In the genomic region with DNA sequence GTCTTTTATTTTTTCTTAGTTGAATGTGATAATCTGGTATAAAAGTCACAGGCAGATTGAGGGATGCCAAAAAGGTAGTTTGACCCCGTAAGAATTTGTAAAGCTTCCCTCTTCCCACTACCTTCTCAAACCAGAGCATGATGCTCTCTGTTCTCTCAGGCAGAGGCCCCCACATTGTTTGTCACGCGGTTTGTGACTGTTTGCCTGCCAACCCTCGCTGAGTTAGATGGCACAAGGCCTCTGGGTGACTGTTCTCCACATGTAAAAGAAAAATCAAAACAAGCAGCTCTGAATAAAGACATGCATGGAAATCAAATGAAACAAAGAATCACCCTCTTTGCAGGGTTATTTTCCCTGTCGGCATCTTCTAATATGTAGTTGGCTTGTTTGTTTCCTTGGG, we compare ENCODE assay signal across 13 mouse cellular contexts.
DNase-seq lines count a peak whose midpoint lies in the region.
"Had no signal": no experiment of that assay in that cellular context is flagged by ENCODE, and none has a peak within 500 bp of the region (broad histone marks: within the 10 kb centered on the region; RNA-seq: fewer than 3 reads in every experiment).

No protein-coding gene starts in this region.

- peak; percentile 59 to 73 for DNase-seq in layer of hippocampus, adult 18-20 months (ENCODE audit: low spot score in 2 of 2)
- no peak for DNase-seq in layer of hippocampus, postnatal 25 days (ENCODE audit: extremely low spot score in 1 of 2, low spot score in 1 of 2)
- peak; percentile 62 to 74 for DNase-seq in cerebellum, adult 18-20 months
- peak; percentile 58 for DNase-seq in cerebellum, adult 8-10 months
- peak; percentile 72 to 80 for DNase-seq in cerebellum, postnatal 14 days
- DNase-seq in urinary bladder, postnatal 36 days (ENCODE audit: low spot score in 2 of 2), result no peak
- DNase-seq in embryo, embryonic 9.5 days (ENCODE audit: extremely low spot score), result no peak
- DNase-seq in adrenal gland, adult 18-20 months (ENCODE audit: low spot score in 2 of 2), result no peak
- DNase-seq: adrenal gland, postnatal 14 days; gastrocnemius, adult 2 months; gastrocnemius, postnatal 25 days; heart, postnatal 36 days; kidney, adult 11 months had no signal

Comparison
In these comparisons a context has a peak if more than half of its experiments do, and no peak if none do; other contexts are left out.
1. DNase-seq: peak in layer of hippocampus, adult 18-20 months (2 of 2), cerebellum, adult 18-20 months (2 of 2), cerebellum, adult 8-10 months (single experiment) and cerebellum, postnatal 14 days (2 of 2); none in layer of hippocampus, postnatal 25 days (0 of 2), urinary bladder, postnatal 36 days (0 of 2), embryo, embryonic 9.5 days (single experiment) and adrenal gland, adult 18-20 months (0 of 2).